Mouse (Mus musculus) hindbrain, embryonic 10.5 days (tissue): ENCODE measurements at regions not wholly inside any gene's neighbourhood (a gene's known extent, or its start where the extent isn't known, plus 50 kb on each side); places are given as distances from the start of the nearest gene placed in this dataset.

Source experiments
- DNase-seq: peaks from one replicate; pipeline ENCODE4 v3.0.0-alpha.2; 2017; ENCODE audit warnings: low spot score
- H3K27ac ChIP-seq: fragments of 300-500 bp; sonication (generic); 2 replicates; pipeline ENCODE4 v1.5.1; 2016; ENCODE audit warnings: mild to moderate bottlenecking, moderate library complexity
- H3K27me3 ChIP-seq: fragments of 300-500 bp; sonication (generic); 2 replicates; pipeline ENCODE4 v1.6.1; 2016; ENCODE audit warnings: mild to moderate bottlenecking; ENCODE audit not compliant: poor library complexity, insufficient read depth, severe bottlenecking
- H3K36me3 ChIP-seq: fragments of 300-500 bp; sonication (generic); 2 replicates; pipeline ENCODE4 v1.6.1; 2016; ENCODE audit warnings: mild to moderate bottlenecking, moderate library complexity
- H3K4me1 ChIP-seq: fragments of 300-500 bp; sonication (generic); replicated peaks from 2 replicates; pipeline ENCODE4 v1.6.1; 2016; ENCODE audit warnings: mild to moderate bottlenecking
- H3K4me3 ChIP-seq: fragments of 300-500 bp; sonication (generic); 2 replicates; pipeline ENCODE4 v1.5.1; 2016; ENCODE audit warnings: mild to moderate bottlenecking, moderate library complexity
- H3K9me3 ChIP-seq: fragments of 300-500 bp; sonication (generic); 2 replicates; pipeline ENCODE4 v1.6.1; 2016; ENCODE audit warnings: mild to moderate bottlenecking, moderate library complexity
- WGBS: fragments of 180-500 bp; shearing (Covaris S2); methylation state at CpG from one replicate; pipeline ENCODE4 v1.1.7; 2016; 5-methylcytosine and 5-hydroxymethylcytosine counted together

DNA sequence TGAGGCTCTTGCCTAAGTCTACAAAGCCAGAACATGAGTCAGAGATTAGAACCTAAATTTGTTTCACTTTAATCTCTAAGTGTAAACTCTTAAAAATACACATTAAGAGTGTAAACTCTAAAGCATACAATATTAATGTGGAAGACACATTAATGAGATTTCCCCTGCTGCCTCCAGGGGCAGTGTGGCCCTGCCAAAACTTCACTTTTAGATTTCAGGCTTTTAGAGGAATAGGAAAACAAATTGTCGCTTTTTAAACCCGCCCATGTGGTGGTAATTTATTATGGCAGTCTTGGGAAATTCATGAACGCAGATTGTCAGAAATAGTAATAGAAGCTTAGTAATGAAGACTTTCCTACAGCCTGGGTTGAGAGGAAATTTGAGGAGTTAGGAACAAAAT lies 549.0 kb upstream of the Lcorl start:
- Histone ChIP-seq H3K4me3 (no peak overlapping the region), H3K4me1 (no peaks in the 10 kb centered on the region), H3K9me3 (no peaks in the 10 kb centered on the region), H3K36me3 (no peaks in the 10 kb centered on the region), H3K27ac (no peak overlapping the region), H3K27me3 (no peaks in the 10 kb centered on the region)
- no peak for DNase-seq
- WGBS: 63% methylated on average over 3 of the region's 3 CpGs

- Histone ChIP-seq H3K27ac (no peak overlapping the region), H3K36me3 (no peaks in the 10 kb centered on the region), H3K9me3 (no peaks in the 10 kb centered on the region), H3K4me1 (no peaks in the 10 kb centered on the region), H3K27me3 (no peaks in the 10 kb centered on the region), H3K4me3 (no peak overlapping the region)
- WGBS: 58% methylated on average over 2 of the region's 2 CpGs
- peak; percentile 10 for DNase-seq
These were observed 529.2 kb upstream of the Lcorl start for GRCm38 (mm10) chr5:46386591-46386990.

DNA sequence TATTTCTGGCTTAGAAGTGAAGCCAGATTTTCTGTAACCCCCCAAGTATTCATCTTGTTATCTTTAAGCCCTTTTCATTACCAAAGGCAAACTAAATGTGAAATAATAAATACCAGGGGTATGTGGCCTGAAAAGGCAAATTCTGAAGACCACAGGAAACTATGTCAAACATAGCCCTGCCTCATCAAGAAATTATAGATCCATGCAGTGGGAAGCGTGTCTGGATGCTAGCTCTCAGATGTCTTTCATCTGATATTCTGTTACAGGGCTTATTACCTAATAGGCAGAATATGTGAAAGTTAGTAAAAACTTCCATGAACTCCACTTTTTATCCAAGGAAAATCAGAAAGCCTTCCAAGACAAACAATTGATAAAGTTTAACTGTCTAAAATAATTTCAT lies 509.9 kb upstream of the Lcorl start:
- Histone ChIP-seq H3K4me3 (no peak overlapping the region), H3K27me3 (no peaks in the 10 kb centered on the region), H3K36me3 (no peaks in the 10 kb centered on the region), H3K4me1 (no peaks in the 10 kb centered on the region), H3K27ac (no peak overlapping the region), H3K9me3 (no peaks in the 10 kb centered on the region)
- DNase-seq: no peak
- 76% methylated on average over 1 of the region's 1 CpGs for WGBS

- Histone ChIP-seq H3K27me3 (no peaks in the 10 kb centered on the region), H3K9me3 (no peaks in the 10 kb centered on the region), H3K27ac (no peak overlapping the region), H3K36me3 (no peaks in the 10 kb centered on the region), H3K4me3 (no peak overlapping the region), H3K4me1 (no peaks in the 10 kb centered on the region)
- 91% methylated on average over 2 of the region's 2 CpGs for WGBS
- no peak for DNase-seq
These were observed 506.2 kb upstream of the Lcorl start for GRCm38 (mm10) chr5:46363661-46364060.

GRCm38 (mm10) chr5:46361637-46362036 lies 504.2 kb upstream of the Lcorl start:
- H3K9me3 ChIP-seq: no peaks in the 10 kb centered on the region
- 88% methylated on average over 1 of the region's 1 CpGs for WGBS
- no peak overlapping the region for H3K4me3 ChIP-seq
- H3K27me3 ChIP-seq: no peaks in the 10 kb centered on the region
- no peaks in the 10 kb centered on the region for H3K36me3 ChIP-seq
- no peak overlapping the region for H3K27ac ChIP-seq
- DNase-seq: no peak
- H3K4me1 ChIP-seq: no peaks in the 10 kb centered on the region

DNA sequence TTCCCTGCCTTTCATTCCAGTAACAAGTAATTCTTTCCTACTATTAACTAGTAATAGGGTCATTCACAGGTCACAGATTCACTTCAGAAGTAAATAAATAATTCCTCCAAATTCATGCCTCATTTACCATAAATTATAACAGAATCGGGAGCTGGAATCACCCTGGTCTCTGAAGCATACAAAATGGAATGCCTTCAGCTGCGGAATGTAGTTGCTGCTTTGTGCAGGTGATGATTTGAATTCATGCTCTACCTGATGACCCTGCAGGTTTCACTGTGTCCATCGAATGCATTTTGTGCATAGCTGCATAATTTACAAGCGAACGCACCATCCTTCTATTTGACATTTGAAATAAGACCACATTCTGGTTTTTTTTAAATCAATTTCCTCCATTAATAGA lies 491.0 kb upstream of the Lcorl start:
- H3K36me3 ChIP-seq: no peaks in the 10 kb centered on the region
- H3K4me3 ChIP-seq: no peak overlapping the region
- no peaks in the 10 kb centered on the region for H3K27me3 ChIP-seq
- H3K27ac ChIP-seq: no peak overlapping the region
- H3K4me1 ChIP-seq: no peaks in the 10 kb centered on the region
- 75% methylated on average over 5 of the region's 5 CpGs for WGBS
- DNase-seq: no peak
- H3K9me3 ChIP-seq: no peaks in the 10 kb centered on the region

DNA sequence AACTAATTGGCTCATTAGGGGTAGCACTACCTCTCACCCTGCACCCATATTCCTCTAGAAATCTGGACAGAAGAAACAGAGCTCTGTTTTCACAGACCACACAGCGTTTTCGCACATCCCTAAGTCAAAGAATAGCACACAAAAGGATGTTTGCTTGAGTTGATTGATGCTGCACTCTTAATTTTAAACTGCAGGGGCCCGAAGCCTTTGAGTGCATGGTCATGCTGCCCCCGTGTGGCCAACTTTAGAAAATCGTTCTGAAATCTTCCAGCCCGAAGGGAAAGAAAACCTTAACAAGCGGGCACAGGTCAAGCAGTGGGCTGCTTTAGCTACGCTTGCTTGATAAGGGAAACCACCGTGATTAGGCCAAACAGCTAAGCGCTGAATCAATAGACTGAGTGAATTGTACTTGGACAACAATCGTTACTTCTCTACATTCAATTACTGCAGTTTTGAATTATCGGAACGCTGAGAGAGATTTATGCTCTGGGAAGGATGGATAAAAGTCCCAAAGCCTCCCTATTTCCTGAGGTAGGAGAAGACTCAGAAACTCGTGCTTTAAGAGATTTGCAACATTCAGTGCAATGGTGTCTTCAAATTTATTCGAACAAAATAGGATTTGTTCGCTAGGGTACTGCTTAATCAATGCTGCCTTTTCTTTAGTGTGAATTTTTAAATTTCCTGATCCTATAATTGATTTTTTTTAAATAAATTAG lies 490.1 kb upstream of the Lcorl start:
- Histone ChIP-seq H3K9me3 (no peaks in the 10 kb centered on the region), H3K27me3 (no peaks in the 10 kb centered on the region), H3K27ac (no peak overlapping the region), H3K36me3 (no peaks in the 10 kb centered on the region), H3K4me1 (no peaks in the 10 kb centered on the region), H3K4me3 (no peak overlapping the region)
- WGBS: 24% methylated on average over 16 of the region's 16 CpGs
- DNase-seq: peak; percentile 76

- no peak overlapping the region for H3K4me3 ChIP-seq
- 82% methylated on average over 2 of the region's 2 CpGs for WGBS
- no peaks in the 10 kb centered on the region for H3K4me1 ChIP-seq
- H3K36me3 ChIP-seq: no peaks in the 10 kb centered on the region
- no peaks in the 10 kb centered on the region for H3K27me3 ChIP-seq
- no peaks in the 10 kb centered on the region for H3K9me3 ChIP-seq
- no peak for DNase-seq
- H3K27ac ChIP-seq: no peak overlapping the region
These were observed 481.0 kb upstream of the Lcorl start for GRCm38 (mm10) chr5:46338461-46338860.

GRCm38 (mm10) chr5:46330880-46331279 lies 473.5 kb upstream of the Lcorl start:
- Histone ChIP-seq H3K4me3 (no peak overlapping the region), H3K36me3 (no peaks in the 10 kb centered on the region), H3K27ac (no peak overlapping the region), H3K27me3 (no peaks in the 10 kb centered on the region), H3K4me1 (peaks cover 6% of the 10 kb centered on the region), H3K9me3 (no peaks in the 10 kb centered on the region)
- DNase-seq: no peak
- 55% methylated on average over 1 of the region's 1 CpGs for WGBS
